Mouse (Mus musculus) embryonic fibroblast, embryonic 13.5 days (primary cell): ENCODE results near the gene Idnk.

Experiments used
- CTCF ChIP-seq: IDR thresholded peaks from 2 replicates; pipeline ENCODE4 v1.5.1; 2011; ENCODE audit warnings: mild to moderate bottlenecking, control low read depth, low read length, moderate library complexity, borderline replicate concordance; ENCODE audit not compliant: insufficient read depth
- POLR2A ChIP-seq: IDR thresholded peaks from 2 replicates; pipeline ENCODE4 v1.6.1; 2011; ENCODE audit warnings: low read depth, mild to moderate bottlenecking, control low read depth, low read length, moderate library complexity

DNA sequence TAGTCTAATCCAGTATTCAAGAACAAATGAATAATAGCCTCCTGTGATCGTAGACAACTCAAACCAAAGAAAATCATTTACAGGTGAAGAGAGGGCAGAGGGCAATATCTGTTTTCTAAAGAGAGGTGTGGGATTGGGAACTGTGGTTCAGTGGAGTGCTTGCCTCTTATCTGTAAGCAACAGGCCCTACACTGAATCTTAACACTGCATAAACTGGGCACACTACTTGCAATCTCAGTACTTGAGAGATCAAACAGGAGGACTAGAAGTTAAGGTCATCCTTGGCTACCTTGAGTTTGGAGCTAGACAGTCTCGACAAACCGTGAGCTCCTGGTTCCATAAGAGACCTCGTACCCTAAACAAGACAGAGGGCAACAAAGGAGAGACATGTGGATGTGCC is 48.6 kb downstream of the Idnk start:
- TF ChIP-seq CTCF = no peak
- no peak for TF ChIP-seq POLR2A
